ENCODE assay signal across 10 mouse cellular contexts in genomic region chr3:103772846-103773245, GRCm38 (mm10). TPM values are rescaled to one million over a fixed set of nuclear protein-coding genes. Genes with fewer than 3 reads are reported as not detected.
A peak's percentile ranks its signal among the peaks of the same experiment; 100 is the strongest.
DNase-seq lines count a peak whose midpoint lies in the region; ATAC-seq and TF ChIP-seq lines count a peak whose summit lies in the region.
"Had no signal": no experiment of that assay in that cellular context is flagged by ENCODE, and none has a peak within 500 bp of the region (broad histone marks: within the 10 kb centered on the region; RNA-seq: fewer than 3 reads in every experiment).

No protein-coding gene starts in this region.

- no peak overlapping the region for H3K4me3 ChIP-seq in liver, postnatal 0 days (ENCODE audit: low read depth, low read length)
- H3K4me3 ChIP-seq in liver, embryonic 11.5 days (ENCODE audit: low read depth, low read length) = no peak overlapping the region
- no peak overlapping the region for H3K4me3 ChIP-seq in G1E (ENCODE audit: low read depth, low read length)
- no peak overlapping the region for H3K4me3 ChIP-seq in heart, embryonic 13.5 days
- no peak overlapping the region for H3K4me3 ChIP-seq in limb, embryonic 10.5 days
- H3K4me3 ChIP-seq: intestine, embryonic 15.5 days had no signal

- H3K4me2 ChIP-seq in liver, postnatal 0 days (ENCODE audit: low read depth, low read length) = no peak overlapping the region
- H3K4me2 ChIP-seq in liver, embryonic 11.5 days = no peak overlapping the region
- 0 out of 2 replicates have a peak overlapping the region, but pooled peaks have one; percentile 0 for H3K4me2 ChIP-seq in heart, embryonic 13.5 days
- H3K4me2 ChIP-seq: intestine, embryonic 15.5 days had no signal

- H3K9me3 ChIP-seq in liver, postnatal 0 days (ENCODE audit: low read length) = no peaks in the 10 kb centered on the region
- no peaks in the 10 kb centered on the region for H3K9me3 ChIP-seq in liver, embryonic 11.5 days (ENCODE audit: control insufficient read depth, low read length)
- no peaks in the 10 kb centered on the region for H3K9me3 ChIP-seq in G1E (replicated peaks)
- H3K9me3 ChIP-seq in heart, embryonic 13.5 days = no peaks in the 10 kb centered on the region
- no peaks in the 10 kb centered on the region for H3K9me3 ChIP-seq in limb, embryonic 10.5 days (replicated peaks)
- H3K9me3 ChIP-seq: intestine, embryonic 15.5 days had no signal

- no peaks in the 10 kb centered on the region for H3K27me3 ChIP-seq in liver, postnatal 0 days (ENCODE audit: insufficient read depth, low read length)
- H3K27me3 ChIP-seq in liver, embryonic 11.5 days (replicated peaks; ENCODE audit: control insufficient read depth, insufficient read depth, low read length) = no peaks in the 10 kb centered on the region
- H3K27me3 ChIP-seq in G1E (ENCODE audit: insufficient read depth, low read length) = no peaks in the 10 kb centered on the region
- H3K27me3 ChIP-seq in heart, embryonic 13.5 days (replicated peaks) = no peaks in the 10 kb centered on the region
- H3K27me3 ChIP-seq in limb, embryonic 10.5 days (ENCODE audit: low read depth, poor library complexity, severe bottlenecking) = no peaks in the 10 kb centered on the region
- H3K27me3 ChIP-seq: intestine, embryonic 15.5 days had no signal

- no peak overlapping the region for H3K9ac ChIP-seq in liver, postnatal 0 days (replicated peaks)
- no peak overlapping the region for H3K9ac ChIP-seq in liver, embryonic 11.5 days (ENCODE audit: low read depth, low read length)
- peak overlapping the region; percentile 41; the same call in 1 of the 2 replicates for H3K9ac ChIP-seq in heart, embryonic 13.5 days
- H3K9ac ChIP-seq: intestine, embryonic 15.5 days had no signal

- H3K27ac ChIP-seq in liver, postnatal 0 days (ENCODE audit: low read depth) = peak overlapping the region; percentile 61; the same call in 1 of the 2 replicates
- no peak overlapping the region for H3K27ac ChIP-seq in liver, embryonic 11.5 days (ENCODE audit: low read depth, low read length)
- H3K27ac ChIP-seq in heart, embryonic 13.5 days (replicated peaks) = peak overlapping the region; percentile 95
- H3K27ac ChIP-seq in limb, embryonic 10.5 days = no peak overlapping the region
- H3K27ac ChIP-seq: intestine, embryonic 15.5 days had no signal

- peaks cover 21% of the 10 kb centered on the region for H3K4me1 ChIP-seq in liver, postnatal 0 days (ENCODE audit: insufficient read depth)
- H3K4me1 ChIP-seq in liver, embryonic 11.5 days (replicated peaks; ENCODE audit: control insufficient read depth, insufficient read depth, low read length) = no peaks in the 10 kb centered on the region
- H3K4me1 ChIP-seq in G1E (ENCODE audit: insufficient read depth, low read depth, low read length) = peaks cover 26% of the 10 kb centered on the region
- H3K4me1 ChIP-seq in heart, embryonic 13.5 days = peaks cover 46% of the 10 kb centered on the region
- H3K4me1 ChIP-seq in limb, embryonic 10.5 days = no peaks in the 10 kb centered on the region

- 45% methylated on average over 4 of the region's 4 CpGs for WGBS in liver, postnatal 0 days (ENCODE audit: insufficient replicate concordance)
- WGBS in liver, embryonic 11.5 days = 80% methylated on average over 4 of the region's 4 CpGs
- WGBS in heart, embryonic 13.5 days = 62% methylated on average over 4 of the region's 4 CpGs
- 92% methylated on average over 4 of the region's 4 CpGs for WGBS in limb, embryonic 10.5 days

- DNase-seq in liver, postnatal 0 days = no peak
- DNase-seq in liver, embryonic 11.5 days (ENCODE audit: low spot score) = no peak
- DNase-seq in G1E (ENCODE audit: low spot score) = no peak
- no peak for DNase-seq in limb, embryonic 10.5 days (ENCODE audit: low spot score)
- no peak for DNase-seq in left cerebral cortex, adult 18-20 months (ENCODE audit: low spot score in 2 of 2)
- DNase-seq: midbrain, embryonic 14.5 days had no signal

- no peak for ATAC-seq in liver, postnatal 0 days
- ATAC-seq in liver, embryonic 11.5 days (replicated peaks; ENCODE audit: low FRiP score) = no peak
- peak; percentile 40; the same call in 1 of the 2 replicates for ATAC-seq in G1E (ENCODE audit: extremely low read depth, insufficient number of reproducible peaks, low FRiP score, poor library complexity, severe bottlenecking)
- no peak for ATAC-seq in heart, embryonic 13.5 days (ENCODE audit: extremely low read depth, insufficient number of reproducible peaks, low FRiP score, low TSS enrichment)
- ATAC-seq in megakaryocyte progenitor cell, adult 5-6 weeks (replicated peaks; ENCODE audit: poor library complexity) = peak; percentile 63
- ATAC-seq: intestine, embryonic 15.5 days had no signal

- H3K36me3 ChIP-seq in liver, postnatal 0 days (replicated peaks; ENCODE audit: insufficient read depth, low read length) = peaks cover 78% of the 10 kb centered on the region
- H3K36me3 ChIP-seq in liver, embryonic 11.5 days (ENCODE audit: control insufficient read depth, insufficient read depth, low read length) = peaks cover 21% of the 10 kb centered on the region
- peaks cover 79% of the 10 kb centered on the region for H3K36me3 ChIP-seq in G1E (replicated peaks)
- peaks cover 49% of the 10 kb centered on the region for H3K36me3 ChIP-seq in heart, embryonic 13.5 days
- peaks cover 78% of the 10 kb centered on the region for H3K36me3 ChIP-seq in limb, embryonic 10.5 days

- TF ChIP-seq CTCF in liver, postnatal 0 days (IDR thresholded peaks at IDR 0.05; ENCODE audit: low read depth) = no peak
- TF ChIP-seq CTCF in G1E (IDR thresholded peaks at IDR 0.05; ENCODE audit: low read depth, low read length) = no peak

- no peak for TF ChIP-seq EP300 in liver, postnatal 0 days (IDR thresholded peaks at IDR 0.05; ENCODE audit: low read depth)

RNA-seq across cellular contexts. Expression of gene Hipk1, which starts 18.5 kb away (rescaled TPM):
- 7.6 and 8.3 TPM in 2 replicates for polyA plus RNA-seq in liver, postnatal 0 days (2015; fragmentation: Nextera tagmentation; extraction: Ambion mirVana)
- 15.5 and 15.7 TPM in 2 replicates for polyA plus RNA-seq in liver, embryonic 11.5 days (2014; fragmentation: Nextera tagmentation; extraction: Ambion mirVana)
- total RNA-seq in G1E (2014; fragmentation: Nextera tagmentation) (188 and 208 TPM in 2 replicates), G1E (2017) (47.7 and 57.5 TPM in 2 replicates)
- polyA plus RNA-seq in G1E (2012) = 39.1 and 42.6 TPM in 2 replicates
- polyA plus RNA-seq in heart, embryonic 13.5 days (2015; fragmentation: Nextera tagmentation; extraction: Ambion mirVana) = 8.7 and 9.9 TPM in 2 replicates
- total RNA-seq in megakaryocyte progenitor cell, adult 5-6 weeks (2015) = 141 and 146 TPM in 2 replicates
- total RNA-seq in megakaryocyte progenitor cell, adult 5-6 weeks (2017) = 68.5 and 76.9 TPM in 2 replicates
- 8.7 and 10.6 TPM in 2 replicates for polyA plus RNA-seq in limb, embryonic 10.5 days (2016; fragmentation: Nextera tagmentation; extraction: Ambion mirVana)
- 100 to 1,000 TPM; 117 to 124 TPM for total RNA-seq in left cerebral cortex, adult 18-20 months (2021)

RNA-seq across cellular contexts. Expression of gene Gm10964, which starts 33.7 kb away (rescaled TPM):
- not detected in 2 replicates for polyA plus RNA-seq in liver, postnatal 0 days (2015; fragmentation: Nextera tagmentation; extraction: Ambion mirVana)
- not detected in 2 replicates for polyA plus RNA-seq in liver, embryonic 11.5 days (2014; fragmentation: Nextera tagmentation; extraction: Ambion mirVana)
- total RNA-seq in G1E (2014; fragmentation: Nextera tagmentation) = not detected in 2 replicates
- not detected in 2 replicates for total RNA-seq in G1E (2017)
- polyA plus RNA-seq in G1E (2012) = not detected in 2 replicates
- not detected in 2 replicates for polyA plus RNA-seq in heart, embryonic 13.5 days (2015; fragmentation: Nextera tagmentation; extraction: Ambion mirVana)
- not detected in 2 replicates for total RNA-seq in megakaryocyte progenitor cell, adult 5-6 weeks (2015)
- total RNA-seq in megakaryocyte progenitor cell, adult 5-6 weeks (2017) = not detected in 2 replicates
- not detected in 2 replicates for polyA plus RNA-seq in limb, embryonic 10.5 days (2016; fragmentation: Nextera tagmentation; extraction: Ambion mirVana)
- not detected for total RNA-seq in left cerebral cortex, adult 18-20 months (2021)
- polyA plus RNA-seq: intestine, embryonic 15.5 days; limb, embryonic 14.5 days; midbrain, embryonic 14.5 days had no signal

RNA-seq across cellular contexts. Expression of gene Olfml3, which starts 35.0 kb away (rescaled TPM):
- polyA plus RNA-seq in liver, postnatal 0 days (2015; fragmentation: Nextera tagmentation; extraction: Ambion mirVana) = 2.6 TPM in 2 replicates
- 7.8 and 8.5 TPM in 2 replicates for polyA plus RNA-seq in liver, embryonic 11.5 days (2014; fragmentation: Nextera tagmentation; extraction: Ambion mirVana)
- total RNA-seq in G1E (2014; fragmentation: Nextera tagmentation) (0.75 TPM in 1 of 2 replicates, not detected in the other), G1E (2017) (0.46 and 0.60 TPM in 2 replicates)
- not detected in 2 replicates for polyA plus RNA-seq in G1E (2012)
- 21.9 and 24.1 TPM in 2 replicates for polyA plus RNA-seq in heart, embryonic 13.5 days (2015; fragmentation: Nextera tagmentation; extraction: Ambion mirVana)
- total RNA-seq in megakaryocyte progenitor cell, adult 5-6 weeks (2015) = 0.37 and 0.49 TPM in 2 replicates
- total RNA-seq in megakaryocyte progenitor cell, adult 5-6 weeks (2017) = 0.25 and 0.57 TPM in 2 replicates
- polyA plus RNA-seq in limb, embryonic 10.5 days (2016; fragmentation: Nextera tagmentation; extraction: Ambion mirVana) = 10.4 and 18.0 TPM in 2 replicates
- 10 to 100 TPM; 11.9 to 13.4 TPM for total RNA-seq in left cerebral cortex, adult 18-20 months (2021)

RNA-seq across cellular contexts. Expression of gene Dclre1b, which starts 36.4 kb away (rescaled TPM):
- polyA plus RNA-seq in liver, postnatal 0 days (2015; fragmentation: Nextera tagmentation; extraction: Ambion mirVana) = 19.0 and 22.8 TPM in 2 replicates
- polyA plus RNA-seq in liver, embryonic 11.5 days (2014; fragmentation: Nextera tagmentation; extraction: Ambion mirVana) = 35.1 and 36.8 TPM in 2 replicates
- 21.8 and 28.6 TPM in 2 replicates for total RNA-seq in G1E (2014; fragmentation: Nextera tagmentation)
- 8.0 and 8.6 TPM in 2 replicates for total RNA-seq in G1E (2017)
- polyA plus RNA-seq in G1E (2012) = 2.6 and 5.7 TPM in 2 replicates
- 15.4 and 16.8 TPM in 2 replicates for polyA plus RNA-seq in heart, embryonic 13.5 days (2015; fragmentation: Nextera tagmentation; extraction: Ambion mirVana)
- 21.4 and 23.9 TPM in 2 replicates for total RNA-seq in megakaryocyte progenitor cell, adult 5-6 weeks (2015)
- total RNA-seq in megakaryocyte progenitor cell, adult 5-6 weeks (2017) = 15.4 and 18.5 TPM in 2 replicates
- polyA plus RNA-seq in limb, embryonic 10.5 days (2016; fragmentation: Nextera tagmentation; extraction: Ambion mirVana) = 37.9 and 42.1 TPM in 2 replicates
- 1 to 10 TPM; 5.9 to 7.8 TPM for total RNA-seq in left cerebral cortex, adult 18-20 months (2021)

RNA-seq across cellular contexts. Expression of gene Ap4b1, which starts 36.5 kb away (rescaled TPM):
- 12.5 and 14.1 TPM in 2 replicates for polyA plus RNA-seq in liver, postnatal 0 days (2015; fragmentation: Nextera tagmentation; extraction: Ambion mirVana)
- 20.8 and 23.9 TPM in 2 replicates for polyA plus RNA-seq in liver, embryonic 11.5 days (2014; fragmentation: Nextera tagmentation; extraction: Ambion mirVana)
- 13.5 and 30.8 TPM in 2 replicates for total RNA-seq in G1E (2014; fragmentation: Nextera tagmentation)
- 24.1 and 24.4 TPM in 2 replicates for total RNA-seq in G1E (2017)
- polyA plus RNA-seq in G1E (2012) = 2.5 and 3.4 TPM in 2 replicates
- 14.5 and 16.2 TPM in 2 replicates for polyA plus RNA-seq in heart, embryonic 13.5 days (2015; fragmentation: Nextera tagmentation; extraction: Ambion mirVana)
- 17.5 and 18.1 TPM in 2 replicates for total RNA-seq in megakaryocyte progenitor cell, adult 5-6 weeks (2015)
- 17.9 and 20.7 TPM in 2 replicates for total RNA-seq in megakaryocyte progenitor cell, adult 5-6 weeks (2017)
- polyA plus RNA-seq in limb, embryonic 10.5 days (2016; fragmentation: Nextera tagmentation; extraction: Ambion mirVana) = 21.4 and 23.6 TPM in 2 replicates
- 10 to 100 TPM; 11.7 to 13.4 TPM for total RNA-seq in left cerebral cortex, adult 18-20 months (2021)

Comparison
In these comparisons a context has a peak if more than half of its experiments do, and no peak if none do; other contexts are left out.
1. H3K27ac ChIP-seq: peak in liver, postnatal 0 days (single experiment) and heart, embryonic 13.5 days (single experiment); none in liver, embryonic 11.5 days (single experiment) and limb, embryonic 10.5 days (single experiment).
2. ATAC-seq: peak in G1E (single experiment) and megakaryocyte progenitor cell, adult 5-6 weeks (single experiment); none in liver, postnatal 0 days (single experiment), liver, embryonic 11.5 days (single experiment) and heart, embryonic 13.5 days (single experiment).